Mouse (Mus musculus) forebrain, postnatal 0 days (tissue): ENCODE measurements around the gene Cntln. TPM values are rescaled to one million over a fixed set of nuclear protein-coding genes. Genes with fewer than 3 reads are reported as not detected.

Experiments used
- ATAC-seq: fragments of 200-750 bp; cut with Nextera tagmentation; 2 replicates; pipeline ENCODE4 v1.8.0; 2017; ENCODE audit warnings: mild to moderate bottlenecking, moderate library complexity
- DNase-seq: peaks from one replicate; pipeline ENCODE4 v3.0.0-alpha.2; 2015
- H3K27ac ChIP-seq: fragments of 300-500 bp; sonication (generic); 2 replicates; pipeline ENCODE4 v1.5.1; 2014; ENCODE audit warnings: low read depth, mild to moderate bottlenecking, antibody characterized with exemption, low read length, moderate library complexity, mixed read lengths
- H3K27me3 ChIP-seq: fragments of 300-500 bp; sonication (generic); 2 replicates; pipeline ENCODE4 v1.6.1; 2014; ENCODE audit warnings: mild to moderate bottlenecking, low read length, mixed read lengths; ENCODE audit not compliant: insufficient read depth
- H3K36me3 ChIP-seq: fragments of 300-500 bp; sonication (generic); 2 replicates; pipeline ENCODE4 v1.6.1; 2014; ENCODE audit warnings: mild to moderate bottlenecking, moderate library complexity; ENCODE audit not compliant: insufficient read depth
- H3K4me1 ChIP-seq: fragments of 300-500 bp; sonication (generic); 2 replicates; pipeline ENCODE4 v1.6.1; 2014; ENCODE audit warnings: antibody characterized with exemption; ENCODE audit not compliant: insufficient read depth
- H3K4me2 ChIP-seq: fragments of 300-500 bp; sonication (generic); 2 replicates; pipeline ENCODE4 v1.6.1; 2014; ENCODE audit warnings: low read depth, mild to moderate bottlenecking, moderate library complexity
- H3K4me3 ChIP-seq: fragments of 300-500 bp; sonication (generic); 2 replicates; pipeline ENCODE4 v1.5.1; 2014; ENCODE audit warnings: low read depth, low read length, mixed read lengths
- H3K9ac ChIP-seq: fragments of 300-500 bp; sonication (generic); 2 replicates; pipeline ENCODE4 v1.6.1; 2014; ENCODE audit warnings: mild to moderate bottlenecking
- H3K9me3 ChIP-seq: fragments of 300-500 bp; sonication (generic); 2 replicates; pipeline ENCODE4 v1.6.1; 2016; ENCODE audit warnings: low read length
- CTCF ChIP-seq: sonication (generic); IDR thresholded peaks from 2 replicates; pipeline ENCODE4 v1.5.1; 2016; ENCODE audit warnings: antibody characterized with exemption, control low read depth, low read depth
- WGBS: fragments of 180-500 bp; shearing (Covaris S2); extraction: QIAGEN DNeasy Blood & Tissue Kit; methylation state at CpG from one replicate; pipeline ENCODE4 v1.1.7; 2014; 5-methylcytosine and 5-hydroxymethylcytosine counted together
- polyA plus RNA-seq: library from polyadenylated mRNA; unstranded; fragments of >200 nt; fragmentation: Nextera tagmentation; extraction: Ambion mirVana; gene quantifications from 2 replicates; pipeline ENCODE4 v1.2.1, GENCODE M21; 2015
- total RNA-seq: library from RNA; depleted of rRNA; stranded (reverse); fragments of >200 nt; gene quantifications from 2 replicates; pipeline ENCODE4 v1.2.3, GENCODE M21; 2014; rRNA removed

The Cntln gene
- total and polyA plus RNA-seq, 2 experiments from 2014 or later, result 4.6 to 11.0 TPM

GRCm38 (mm10) chr4:85163313-85163615 is 279.2 kb downstream of the Cntln start:
- DNase-seq (no peak), ATAC-seq (no peak)
- no peaks in the 10 kb centered on the region for H3K36me3 ChIP-seq
- H3K27me3 ChIP-seq, result no peaks in the 10 kb centered on the region
- H3K27ac ChIP-seq, result no peak overlapping the region
- H3K9ac ChIP-seq, result no peak overlapping the region
- no peak for TF ChIP-seq CTCF
- no peak overlapping the region for H3K4me2 ChIP-seq
- H3K4me3 ChIP-seq, result no peak overlapping the region
- no peaks in the 10 kb centered on the region for H3K4me1 ChIP-seq
- WGBS, result 85% methylated on average over 2 of the region's 2 CpGs
- no peaks in the 10 kb centered on the region for H3K9me3 ChIP-seq

GRCm38 (mm10) chr4:85168001-85168400 is 283.9 kb downstream of the Cntln start:
- no peak overlapping the region for H3K4me3 ChIP-seq
- no peak for DNase-seq
- 95% methylated on average over 12 of the region's 12 CpGs for WGBS

GRCm38 (mm10) chr4:85175466-85175865 is 291.4 kb downstream of the Cntln start:
- H3K9me3 ChIP-seq, result no peaks in the 10 kb centered on the region
- 75% methylated on average over 4 of the region's 4 CpGs for WGBS
- no peaks in the 10 kb centered on the region for H3K27me3 ChIP-seq
- H3K9ac ChIP-seq, result no peak overlapping the region
- no peak for DNase-seq
- no peak for ATAC-seq
- no peaks in the 10 kb centered on the region for H3K4me1 ChIP-seq
- no peak overlapping the region for H3K27ac ChIP-seq
- H3K4me2 ChIP-seq, result no peak overlapping the region
- no peak for TF ChIP-seq CTCF
- no peaks in the 10 kb centered on the region for H3K36me3 ChIP-seq
- no peak overlapping the region for H3K4me3 ChIP-seq

More at GRCm38 (mm10) chr4:85168001-85168400, 283.9 kb downstream of the Cntln start:
- H3K4me2 ChIP-seq, result no peak overlapping the region
- TF ChIP-seq CTCF, result no peak
- H3K4me1 ChIP-seq, result no peaks in the 10 kb centered on the region
- H3K27me3 ChIP-seq, result no peaks in the 10 kb centered on the region
- no peaks in the 10 kb centered on the region for H3K36me3 ChIP-seq
- no peak overlapping the region for H3K9ac ChIP-seq
- no peak for ATAC-seq
- no peak overlapping the region for H3K27ac ChIP-seq
- no peaks in the 10 kb centered on the region for H3K9me3 ChIP-seq

GRCm38 (mm10) chr4:85178394-85179051 is 294.4 kb downstream of the Cntln start:
- ATAC-seq (no peak), DNase-seq (no peak)
- no peaks in the 10 kb centered on the region for H3K36me3 ChIP-seq
- 94% methylated on average over 9 of the region's 9 CpGs for WGBS
- no peak overlapping the region for H3K4me3 ChIP-seq
- H3K9me3 ChIP-seq, result no peaks in the 10 kb centered on the region
- H3K27ac ChIP-seq, result no peak overlapping the region
- no peak overlapping the region for H3K9ac ChIP-seq
- H3K4me2 ChIP-seq, result no peak overlapping the region
- TF ChIP-seq CTCF, result no peak
- no peaks in the 10 kb centered on the region for H3K27me3 ChIP-seq
- no peaks in the 10 kb centered on the region for H3K4me1 ChIP-seq

Other genes starting within 250 kb of the Cntln start
- gene Bnc2, start 209.0 kb upstream of the Cntln start, total RNA-seq, result 4.2 and 11.6 TPM in 2 replicates
- 1.7 and 2.0 TPM in 2 replicates for gene Bnc2, start 209.0 kb upstream of the Cntln start, polyA plus RNA-seq